Mouse (Mus musculus) limb, embryonic 14.5 days (tissue): ENCODE measurements at regions not wholly inside any gene's neighbourhood (a gene's known extent, or its start where the extent isn't known, plus 50 kb on each side); places are given as distances from the start of the nearest gene placed in this dataset.
A peak's percentile ranks its signal among the peaks of the same experiment; 100 is the strongest.

ENCODE experiments used
- ATAC-seq: fragments of 200-750 bp; cut with Nextera tagmentation; 2 replicates; pipeline ENCODE4 v1.8.0; 2017; ENCODE audit warnings: low read depth, moderate number of reproducible peaks, moderate TSS enrichment; ENCODE audit not compliant: low FRiP score
- DNase-seq: peaks from one replicate; pipeline ENCODE4 v3.0.0-alpha.2; 2015; ENCODE audit warnings: low spot score
- H3K27ac ChIP-seq: fragments of 300-500 bp; sonication (generic); replicated peaks from 2 replicates; pipeline ENCODE4 v1.5.1; 2014; ENCODE audit warnings: low read depth, mild to moderate bottlenecking, low read length, moderate library complexity, mixed read lengths
- H3K27me3 ChIP-seq: fragments of 300-500 bp; sonication (generic); 2 replicates; pipeline ENCODE4 v1.6.1; 2014; ENCODE audit warnings: low read length, mixed read lengths; ENCODE audit not compliant: control insufficient read depth, insufficient read depth
- H3K36me3 ChIP-seq: fragments of 300-500 bp; sonication (generic); 2 replicates; pipeline ENCODE4 v1.6.1; 2014; ENCODE audit warnings: mild to moderate bottlenecking, low read length, moderate library complexity, mixed read lengths; ENCODE audit not compliant: control insufficient read depth, insufficient read depth
- H3K4me1 ChIP-seq: fragments of 300-500 bp; sonication (generic); 2 replicates; pipeline ENCODE4 v1.6.1; 2014; ENCODE audit warnings: antibody characterized with exemption, low read length, mixed read lengths; ENCODE audit not compliant: control insufficient read depth, insufficient read depth
- H3K4me2 ChIP-seq: fragments of 300-500 bp; sonication (generic); replicated peaks from 2 replicates; pipeline ENCODE4 v1.6.1; 2014; ENCODE audit warnings: low read depth, mild to moderate bottlenecking, low read length, moderate library complexity; ENCODE audit not compliant: severe bottlenecking
- H3K4me3 ChIP-seq: fragments of 300-500 bp; sonication (generic); replicated peaks from 2 replicates; pipeline ENCODE4 v1.5.1; 2014; ENCODE audit warnings: low read length
- H3K9ac ChIP-seq: fragments of 300-500 bp; sonication (generic); 2 replicates; pipeline ENCODE4 v1.6.1; 2014; ENCODE audit warnings: mild to moderate bottlenecking, low read depth, low read length, moderate library complexity; ENCODE audit not compliant: severe bottlenecking
- H3K9me3 ChIP-seq: fragments of 300-500 bp; sonication (generic); 2 replicates; pipeline ENCODE4 v1.6.1; 2016; ENCODE audit warnings: low read length; ENCODE audit not compliant: control insufficient read depth
- POLR2A ChIP-seq: fragments of 200-500 bp; IDR thresholded peaks from 2 replicates; pipeline ENCODE4 v1.8.0; 2012; ENCODE audit warnings: inconsistent platforms, mild to moderate bottlenecking, moderate library complexity, borderline replicate concordance; ENCODE audit not compliant: insufficient read depth, insufficient read length; ENCODE audit errors: extremely low read depth
- WGBS: fragments of 180-500 bp; shearing (Covaris S2); extraction: QIAGEN DNeasy Blood & Tissue Kit; methylation state at CpG from one replicate; pipeline ENCODE4 v1.1.7; 2014; 5-methylcytosine and 5-hydroxymethylcytosine counted together

DNA sequence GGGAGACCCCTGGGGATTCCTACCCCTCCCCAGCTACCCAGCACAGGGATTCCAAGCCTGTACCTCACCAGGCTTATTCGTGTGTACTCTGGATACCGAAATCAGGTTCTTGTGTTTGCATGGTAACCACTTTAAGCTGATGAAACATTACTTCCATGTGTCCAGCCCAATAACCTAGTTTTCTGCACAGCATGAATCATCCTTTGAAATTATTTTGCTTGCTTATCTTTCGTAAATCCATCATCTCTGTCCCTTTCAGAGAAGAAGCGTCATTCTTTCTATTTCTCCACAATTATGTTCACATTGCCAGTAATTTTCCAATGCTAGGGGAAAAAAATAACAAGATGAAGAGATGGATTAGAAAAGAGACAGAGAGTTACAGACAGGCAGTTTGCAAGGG is 332.8 kb upstream of the Nmur2 start:
- H3K4me1 ChIP-seq: no peaks in the 10 kb centered on the region
- no peak for ATAC-seq
- TF ChIP-seq POLR2A: no peak
- H3K9ac ChIP-seq: no peak overlapping the region
- H3K27ac ChIP-seq: no peak overlapping the region
- DNase-seq: no peak
- no peaks in the 10 kb centered on the region for H3K27me3 ChIP-seq
- no peak overlapping the region for H3K4me3 ChIP-seq
- no peaks in the 10 kb centered on the region for H3K36me3 ChIP-seq
- no peaks in the 10 kb centered on the region for H3K9me3 ChIP-seq
- WGBS: 79% methylated on average over 4 of the region's 4 CpGs
- H3K4me2 ChIP-seq: no peak overlapping the region

DNA sequence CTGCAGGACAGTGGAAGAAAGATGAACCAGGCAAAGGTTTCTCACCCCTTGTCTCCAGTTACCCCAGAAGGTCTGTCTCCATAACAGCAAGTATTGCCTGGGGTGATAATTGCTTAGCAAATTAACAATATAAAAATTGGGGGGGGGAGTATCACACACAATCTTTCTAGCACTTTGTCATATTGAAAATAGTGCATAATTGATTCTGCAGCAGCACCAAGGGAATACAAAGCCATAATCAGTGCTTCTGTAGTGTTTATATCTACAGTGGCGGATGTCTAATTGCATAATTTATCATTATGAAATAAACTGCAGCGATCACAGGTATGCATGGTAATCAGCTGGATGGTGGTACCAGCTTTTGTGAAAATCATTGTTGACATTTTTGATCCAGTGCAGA is 316.9 kb upstream of the Nmur2 start:
- Histone ChIP-seq H3K27ac (no peak overlapping the region), H3K27me3 (no peaks in the 10 kb centered on the region), H3K9me3 (no peaks in the 10 kb centered on the region), H3K4me2 (no peak overlapping the region), H3K9ac (no peak overlapping the region), H3K4me1 (no peaks in the 10 kb centered on the region), H3K4me3 (no peak overlapping the region), H3K36me3 (no peaks in the 10 kb centered on the region)
- DNase-seq (no peak), ATAC-seq (no peak)
- 86% methylated on average over 2 of the region's 2 CpGs for WGBS
- no peak for TF ChIP-seq POLR2A

DNA sequence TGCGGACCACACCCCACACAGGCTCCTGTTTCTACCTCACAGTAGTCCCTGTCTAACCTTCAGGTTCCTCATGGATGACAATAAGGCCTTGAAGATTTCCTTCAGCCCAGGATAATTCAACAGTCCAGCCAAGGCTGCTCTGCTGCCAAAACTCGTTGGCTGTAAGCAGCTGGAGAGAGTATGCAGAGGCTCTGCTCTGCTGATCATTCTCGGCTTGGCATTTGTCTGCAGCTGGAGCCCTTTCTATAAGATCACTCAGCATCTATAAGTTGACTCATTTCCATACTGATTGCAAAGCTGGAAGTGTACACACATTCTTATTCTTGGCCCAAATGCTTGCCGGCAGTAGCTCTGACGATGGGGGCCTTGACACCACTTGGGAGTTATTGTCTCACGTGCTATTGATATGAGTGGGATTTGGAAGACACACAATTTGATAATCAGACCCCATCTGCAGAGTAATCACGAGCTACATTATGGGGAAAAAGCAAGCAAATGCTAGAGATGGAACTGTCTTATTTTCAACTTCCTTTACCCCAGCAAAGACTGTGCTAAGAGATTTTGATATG is 311.1 kb upstream of the Nmur2 start:
- DNase-seq (peak; percentile 3), ATAC-seq (no peak)
- Histone ChIP-seq H3K36me3 (no peaks in the 10 kb centered on the region), H3K9ac (no peak overlapping the region), H3K4me1 (no peaks in the 10 kb centered on the region), H3K4me3 (no peak overlapping the region), H3K27ac (no peak overlapping the region), H3K27me3 (no peaks in the 10 kb centered on the region), H3K4me2 (no peak overlapping the region), H3K9me3 (no peaks in the 10 kb centered on the region)
- 72% methylated on average over 7 of the region's 7 CpGs for WGBS
- no peak for TF ChIP-seq POLR2A

DNA sequence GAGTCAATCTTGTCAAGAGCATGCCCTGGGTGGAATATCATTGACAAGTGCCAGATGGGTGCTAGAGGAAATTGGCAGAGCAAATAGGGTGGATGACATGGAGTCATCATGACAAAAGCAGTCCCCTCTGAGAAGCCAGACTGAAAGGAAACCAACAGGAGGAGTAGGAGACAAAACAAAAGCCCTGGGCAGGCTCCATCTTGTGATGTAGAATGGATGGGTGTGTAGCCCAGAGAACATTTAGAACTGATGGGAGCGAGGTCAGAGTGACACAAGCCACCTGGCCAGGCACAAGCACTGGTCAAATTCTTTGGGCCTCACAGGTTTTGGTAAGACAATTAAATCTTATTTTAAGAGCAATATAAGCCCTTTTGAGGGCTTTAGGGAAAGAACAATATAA is 310.4 kb upstream of the Nmur2 start:
- no peak overlapping the region for H3K27ac ChIP-seq
- H3K9me3 ChIP-seq: no peaks in the 10 kb centered on the region
- H3K36me3 ChIP-seq: no peaks in the 10 kb centered on the region
- H3K9ac ChIP-seq: no peak overlapping the region
- TF ChIP-seq POLR2A: no peak
- H3K4me1 ChIP-seq: no peaks in the 10 kb centered on the region
- H3K4me2 ChIP-seq: no peak overlapping the region
- no peak overlapping the region for H3K4me3 ChIP-seq
- DNase-seq (no peak), ATAC-seq (no peak)
- no peaks in the 10 kb centered on the region for H3K27me3 ChIP-seq
- WGBS: 64% methylated on average over 1 of the region's 1 CpGs

DNA sequence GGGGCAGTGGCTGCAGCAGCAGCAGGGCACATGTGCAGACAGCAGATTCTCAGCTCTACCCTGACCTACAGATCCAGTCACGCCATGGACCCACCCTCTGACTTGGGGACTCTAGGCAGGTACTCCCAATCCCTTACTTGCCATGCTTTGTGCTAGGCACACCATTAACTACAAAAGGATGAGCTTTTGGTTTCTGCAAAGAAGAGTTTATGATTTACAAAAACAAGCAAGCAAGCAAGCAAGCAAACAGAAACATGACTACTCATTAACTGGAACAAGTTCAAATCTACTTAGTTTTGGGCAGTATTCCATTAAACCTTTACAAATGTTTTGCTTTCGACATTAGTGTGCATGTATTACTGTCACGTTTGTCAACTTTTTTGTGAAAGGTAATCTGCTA is 309.0 kb upstream of the Nmur2 start:
- H3K27me3 ChIP-seq: no peaks in the 10 kb centered on the region
- H3K9ac ChIP-seq: no peak overlapping the region
- no peaks in the 10 kb centered on the region for H3K4me1 ChIP-seq
- H3K27ac ChIP-seq: no peak overlapping the region
- TF ChIP-seq POLR2A: no peak
- no peak for ATAC-seq
- no peak overlapping the region for H3K4me2 ChIP-seq
- H3K9me3 ChIP-seq: no peaks in the 10 kb centered on the region
- DNase-seq: no peak
- H3K4me3 ChIP-seq: no peak overlapping the region
- H3K36me3 ChIP-seq: no peaks in the 10 kb centered on the region
- 83% methylated on average over 3 of the region's 3 CpGs for WGBS

DNA sequence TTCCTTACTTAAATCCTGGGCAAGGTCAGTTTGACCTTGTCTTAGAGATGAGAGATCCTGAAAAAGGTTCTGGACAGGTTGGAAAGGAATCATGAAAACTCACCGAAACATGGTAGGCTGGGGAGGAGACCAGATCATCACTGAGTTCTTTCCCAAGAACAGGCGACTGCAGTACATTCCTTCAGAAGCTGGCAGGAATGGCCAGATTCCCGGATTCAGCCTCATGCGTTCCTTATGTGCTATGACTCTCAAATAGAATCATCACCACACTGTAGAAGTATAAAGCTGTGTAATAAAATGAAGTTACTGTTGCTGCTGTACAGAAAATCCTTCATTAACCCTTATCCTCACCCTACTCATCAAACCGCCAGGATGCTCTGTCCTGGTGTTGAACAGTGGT is 307.6 kb upstream of the Nmur2 start:
- Histone ChIP-seq H3K9ac (no peak overlapping the region), H3K36me3 (no peaks in the 10 kb centered on the region), H3K27me3 (no peaks in the 10 kb centered on the region), H3K9me3 (no peaks in the 10 kb centered on the region), H3K27ac (no peak overlapping the region), H3K4me1 (no peaks in the 10 kb centered on the region), H3K4me2 (no peak overlapping the region), H3K4me3 (no peak overlapping the region)
- WGBS: 93% methylated on average over 5 of the region's 5 CpGs
- DNase-seq (no peak), ATAC-seq (no peak)
- no peak for TF ChIP-seq POLR2A
